Mouse (Mus musculus): ENCODE measurements around the gene Gm49369. TPM values are rescaled to one million over a fixed set of nuclear protein-coding genes. Genes with fewer than 3 reads are reported as not detected.
"Not testable (repeated sequence)": the region's sequence is repeated elsewhere in the genome, so short reads cannot be mapped to it uniquely, and the experiment has no call there.

Gm49369 gene
- polyA plus RNA-seq, 1 experiment from 2014 or later = 1,155 TPM

- no peaks in the 10 kb centered on the region for H3K27me3 ChIP-seq
- ATAC-seq = no peak
- TF ChIP-seq CTCF (IDR thresholded peaks at IDR 0.05) = no peak
- no peak for DNase-seq (ENCODE audit: low read depth, low spot score)
- in situ Hi-C loops (cut with MboI; ENCODE audit: low pct_unique_long_range_greater_than_20kb) = no loop called here
- POLR2A ChIA-PET = interaction anchor here (0.7 kb wide), 1 partner anchor 245 kb away, joined by 3 read pairs; no protein-coding TSS in a partner anchor
- CTCF ChIA-PET = interaction anchor here (1.0 kb wide), 1 partner anchor 88 kb away, joined by 3 read pairs; no protein-coding TSS in a partner anchor
Measured at GRCm38 (mm10) chr7:142347542-142347941, 34.9 kb downstream of the Gm49369 start.

- ChIA-PET CTCF (interaction anchor here (0.9 kb wide), 1 partner anchor 95 kb away, joined by 3 read pairs; no protein-coding TSS in a partner anchor), POLR2A (interaction anchor here (0.6 to 1.2 kb wide), 2 partner anchors 13 to 55 kb away, joined by 3 read pairs; no protein-coding TSS in a partner anchor)
- DNase-seq (ENCODE audit: low read depth, low spot score) (no peak), ATAC-seq (no peak)
- in situ Hi-C loops (cut with MboI; ENCODE audit: low pct_unique_long_range_greater_than_20kb) = no loop called here
- no peaks in the 10 kb centered on the region for H3K27me3 ChIP-seq
- TF ChIP-seq CTCF (IDR thresholded peaks at IDR 0.05) = no peak
Measured at GRCm38 (mm10) chr7:142342247-142342640, 40.2 kb downstream of the Gm49369 start.

- in situ Hi-C loops (cut with MboI; ENCODE audit: low pct_unique_long_range_greater_than_20kb) = no loop called here
- DNase-seq (ENCODE audit: low read depth, low spot score) (no peak), ATAC-seq (no peak)
- ChIA-PET POLR2A (interaction anchor here (0.6 kb wide), 1 partner anchor 56 kb away, joined by 3 read pairs; no protein-coding TSS in a partner anchor), CTCF (interaction anchor here (0.9 to 2.6 kb wide), 2 partner anchors 9 to 96 kb away, joined by 3 to 10 read pairs; no protein-coding TSS in a partner anchor)
- H3K27me3 ChIP-seq = no peaks in the 10 kb centered on the region
- TF ChIP-seq CTCF (IDR thresholded peaks at IDR 0.05) = no peak
Measured at GRCm38 (mm10) chr7:142341564-142342246, 40.8 kb downstream of the Gm49369 start.

GRCm38 (mm10) chr7:142340269-142340970, 42.0 kb downstream of the Gm49369 start:
- H3K27me3 ChIP-seq = no peaks in the 10 kb centered on the region
- in situ Hi-C loops (cut with MboI; ENCODE audit: low pct_unique_long_range_greater_than_20kb) = no loop called here
- ChIA-PET POLR2A (no interaction called here), CTCF (interaction anchor here (2.6 kb wide), 1 partner anchor 10 kb away, joined by 10 read pairs; no protein-coding TSS in a partner anchor)
- ATAC-seq = no peak
- no peak for TF ChIP-seq CTCF (IDR thresholded peaks at IDR 0.05)
- DNase-seq (ENCODE audit: low read depth, low spot score) = no peak

GRCm38 (mm10) chr7:142335151-142335550, 47.3 kb downstream of the Gm49369 start:
- POLR2A ChIA-PET = no interaction called here

GRCm38 (mm10) chr7:142334246-142334645, 48.2 kb downstream of the Gm49369 start:
- ChIA-PET CTCF (interaction anchor here (0.5 to 4.6 kb wide), 27 partner anchors 16 to 339 kb away, joined by 3 to 57 read pairs (median 4); partner anchors contain the start of gene Tnni2), POLR2A (interaction anchor here (0.5 to 1.1 kb wide), 3 partner anchors 26 to 160 kb away, joined by 3 to 6 read pairs (median 4); no protein-coding TSS in a partner anchor)
- in situ Hi-C loops (cut with MboI; ENCODE audit: low pct_unique_long_range_greater_than_20kb) = no loop called here
- TF ChIP-seq CTCF (IDR thresholded peaks at IDR 0.05) = peak; percentile 94
- no peaks in the 10 kb centered on the region for H3K27me3 ChIP-seq
- DNase-seq (ENCODE audit: low read depth, low spot score) (no peak), ATAC-seq (no peak)

More at GRCm38 (mm10) chr7:142335151-142335550, 47.3 kb downstream of the Gm49369 start:
- DNase-seq (ENCODE audit: low read depth, low spot score) (no peak), ATAC-seq (no peak)
- in situ Hi-C loops (cut with MboI; ENCODE audit: low pct_unique_long_range_greater_than_20kb) = loop anchor here (5.0 kb wide), 3 partner anchors 102 to 342 kb away; partner anchors contain the start of gene Tnnt3
- TF ChIP-seq CTCF (IDR thresholded peaks at IDR 0.05) = no peak
- no peaks in the 10 kb centered on the region for H3K27me3 ChIP-seq
- CTCF ChIA-PET = interaction anchor here (0.8 to 4.6 kb wide), 11 partner anchors 16 to 246 kb away, joined by 3 to 57 read pairs (median 6); partner anchors contain the start of gene Tnni2

GRCm38 (mm10) chr7:142332741-142333140, 49.7 kb downstream of the Gm49369 start:
- H3K27me3 ChIP-seq; DNase-seq (ENCODE audit: low read depth, low spot score); POLR2A ChIA-PET; in situ Hi-C loops (cut with MboI; ENCODE audit: low pct_unique_long_range_greater_than_20kb); ATAC-seq: not testable (repeated sequence)
- CTCF ChIA-PET = interaction anchor here (2.5 to 4.6 kb wide), 2 partner anchors 15 to 106 kb away, joined by 20 to 57 read pairs; partner anchors contain the start of gene Tnni2

- DNase-seq (ENCODE audit: low read depth, low spot score) (no peak), ATAC-seq (no peak)
- H3K27me3 ChIP-seq = no peaks in the 10 kb centered on the region
- POLR2A ChIA-PET = no interaction called here
- CTCF ChIA-PET = no interaction called here
- in situ Hi-C loops (cut with MboI; ENCODE audit: low pct_unique_long_range_greater_than_20kb) = no loop called here
- TF ChIP-seq CTCF (IDR thresholded peaks at IDR 0.05) = no peak
Measured at GRCm38 (mm10) chr7:142331281-142331680, 51.2 kb downstream of the Gm49369 start.

- DNase-seq (ENCODE audit: low read depth, low spot score) (no peak), ATAC-seq (no peak)
- TF ChIP-seq CTCF (IDR thresholded peaks at IDR 0.05) = no peak
- H3K27me3 ChIP-seq = no peaks in the 10 kb centered on the region
- ChIA-PET CTCF (interaction anchor here (1.3 kb wide), 1 partner anchor 250 kb away, joined by 4 read pairs; no protein-coding TSS in a partner anchor), POLR2A (no interaction called here)
- in situ Hi-C loops (cut with MboI; ENCODE audit: low pct_unique_long_range_greater_than_20kb) = no loop called here
Measured at GRCm38 (mm10) chr7:142330271-142330724, 52.2 kb downstream of the Gm49369 start.

- in situ Hi-C loops (cut with MboI; ENCODE audit: low pct_unique_long_range_greater_than_20kb) = no loop called here
- DNase-seq (ENCODE audit: low read depth, low spot score) (no peak), ATAC-seq (no peak)
- TF ChIP-seq CTCF (IDR thresholded peaks at IDR 0.05) = no peak
- no peaks in the 10 kb centered on the region for H3K27me3 ChIP-seq
- POLR2A ChIA-PET = interaction anchor here (0.5 kb wide), 1 partner anchor 33 kb away, joined by 5 read pairs; no protein-coding TSS in a partner anchor
- CTCF ChIA-PET = no interaction called here
Measured at GRCm38 (mm10) chr7:142328507-142328906, 54.0 kb downstream of the Gm49369 start.

All from Patski (cell line).